Mouse (Mus musculus) right cerebral cortex, postnatal 10 days (tissue): ENCODE measurements around the gene Utp6.

ENCODE experiments used
- DNase-seq, 2 experiments: peaks; one replicate each; pipeline ENCODE4 v3.0.0; 2021; ENCODE audit warnings: low spot score in 2 of 2

The Utp6 gene

GRCm38 (mm10) chr11:79884784-79885183, 77.4 kb downstream of the Utp6 start:
- no peak for DNase-seq
